Mouse (Mus musculus) heart, adult 2 months (tissue): ENCODE measurements at regions not wholly inside any gene's neighbourhood (a gene's known extent, or its start where the extent isn't known, plus 50 kb on each side); places are given as distances from the start of the nearest gene placed in this dataset.
A peak's percentile ranks its signal among the peaks of the same experiment; 100 is the strongest.

Source experiments
- DNase-seq, 2 experiments: peaks; one replicate each; pipeline ENCODE4 v3.0.0; 2021
- H3K27ac ChIP-seq: fragments of 200-600 bp; 2 replicates; pipeline ENCODE4 v1.8.1; 2022
- H3K27me3 ChIP-seq: fragments of 200-500 bp; 2 replicates; pipeline ENCODE4 v1.6.1; 2012; ENCODE audit warnings: mild to moderate bottlenecking, low read length, inconsistent platforms, mixed read lengths; ENCODE audit not compliant: control insufficient read depth, insufficient read depth
- H3K36me3 ChIP-seq: fragments of 200-500 bp; 2 replicates; pipeline ENCODE4 v1.6.1; 2012; ENCODE audit warnings: low read length, inconsistent platforms; ENCODE audit not compliant: control insufficient read depth, insufficient read depth
- H3K4me1 ChIP-seq: fragments of 200-500 bp; 2 replicates; pipeline ENCODE4 v1.6.1; 2011; ENCODE audit warnings: low read length; ENCODE audit not compliant: control insufficient read depth, insufficient read depth
- H3K4me3 ChIP-seq: fragments of 200-600 bp; 2 replicates; pipeline ENCODE4 v1.8.1; 2022
- H3K79me2 ChIP-seq: fragments of 200-500 bp; replicated peaks from 2 replicates; pipeline ENCODE4 v1.6.1; 2012; ENCODE audit warnings: mild to moderate bottlenecking, inconsistent platforms, low read length, moderate library complexity, mixed read lengths; ENCODE audit not compliant: control insufficient read depth, insufficient read depth
- H3K9ac ChIP-seq: fragments of 200-500 bp; 2 replicates; pipeline ENCODE4 v1.6.1; 2012; ENCODE audit warnings: low read depth, mild to moderate bottlenecking, control low read depth, inconsistent platforms, low read length, mixed read lengths
- CTCF ChIP-seq: fragments of 200-600 bp; IDR thresholded peaks from 2 replicates; pipeline ENCODE4 v1.8.1; 2022; ENCODE audit warnings: antibody characterized with exemption, mild to moderate bottlenecking, moderate library complexity
- EP300 ChIP-seq: fragments of 200-500 bp; IDR thresholded peaks from 2 replicates; pipeline ENCODE4 v1.6.1; 2011; ENCODE audit warnings: low read depth, low read length, control low read depth; ENCODE audit not compliant: insufficient read depth
- POLR2A ChIP-seq: fragments of 200-500 bp; IDR thresholded peaks from 2 replicates; pipeline ENCODE4 v1.6.1; 2011; ENCODE audit warnings: mild to moderate bottlenecking, low read depth, low read length, control low read depth; ENCODE audit not compliant: insufficient read depth
- WGBS: fragments of 180-500 bp; shearing (Covaris S2); methylation state at CpG from one replicate; pipeline ENCODE4 v1.1.7; 2018; 5-methylcytosine and 5-hydroxymethylcytosine counted together
- intact Hi-C: fragments of 180-260 bp; cut with DNase I; formaldehyde crosslinking; loops from one replicate; pipeline ENCODE4 v1.15.1; 2025

GRCm38 (mm10) chr12:8854401-8854800 is 67.1 kb upstream of the Laptm4a start:
- intact Hi-C loops: no loop called here
- Histone ChIP-seq H3K4me1 (peaks cover 9% of the 10 kb centered on the region), H3K79me2 (no peaks in the 10 kb centered on the region), H3K9ac (no peak overlapping the region), H3K4me3 (no peak overlapping the region), H3K27me3 (no peaks in the 10 kb centered on the region), H3K27ac (no peak overlapping the region), H3K36me3 (peaks cover 3% of the 10 kb centered on the region; the same call in 1 of the 2 replicates)
- 55% methylated on average over 4 of the region's 4 CpGs for WGBS
- TF ChIP-seq POLR2A: no peak
- no peak for TF ChIP-seq CTCF
- no peak for TF ChIP-seq EP300
- DNase-seq: no peak

- Histone ChIP-seq H3K4me1 (peaks cover 12% of the 10 kb centered on the region), H3K4me3 (no peak overlapping the region), H3K9ac (no peak overlapping the region), H3K27ac (no peak overlapping the region), H3K79me2 (no peaks in the 10 kb centered on the region), H3K27me3 (no peaks in the 10 kb centered on the region), H3K36me3 (peaks cover 3% of the 10 kb centered on the region; the same call in 1 of the 2 replicates)
- WGBS: 77% methylated on average over 5 of the region's 5 CpGs
- no peak for TF ChIP-seq POLR2A
- TF ChIP-seq CTCF: no peak
- TF ChIP-seq EP300: no peak
- intact Hi-C loops: loop anchor here (5.0 kb wide), 1 partner anchor 73 kb away; no protein-coding TSS in a partner anchor
- no peak for DNase-seq
These were observed 66.3 kb upstream of the Laptm4a start for GRCm38 (mm10) chr12:8855119-8855518.

GRCm38 (mm10) chr12:8856051-8856543 is 65.4 kb upstream of the Laptm4a start:
- DNase-seq: no peak
- H3K36me3 ChIP-seq: peaks cover 3% of the 10 kb centered on the region; the same call in 1 of the 2 replicates
- no peaks in the 10 kb centered on the region for H3K27me3 ChIP-seq
- no peak overlapping the region for H3K9ac ChIP-seq
- intact Hi-C loops: loop anchor here (5.0 kb wide), 1 partner anchor 74 kb away; no protein-coding TSS in a partner anchor
- no peak overlapping the region for H3K4me3 ChIP-seq
- TF ChIP-seq EP300: no peak
- TF ChIP-seq CTCF: no peak
- TF ChIP-seq POLR2A: no peak
- H3K27ac ChIP-seq: no peak overlapping the region
- no peaks in the 10 kb centered on the region for H3K79me2 ChIP-seq
- 50% methylated on average over 1 of the region's 1 CpGs for WGBS
- H3K4me1 ChIP-seq: peaks cover 12% of the 10 kb centered on the region

- no peak overlapping the region for H3K9ac ChIP-seq
- H3K4me1 ChIP-seq: peaks cover 12% of the 10 kb centered on the region
- peaks cover 3% of the 10 kb centered on the region; the same call in 1 of the 2 replicates for H3K36me3 ChIP-seq
- H3K27me3 ChIP-seq: no peaks in the 10 kb centered on the region
- H3K79me2 ChIP-seq: no peaks in the 10 kb centered on the region
- intact Hi-C loops: loop anchor here (5.0 kb wide), 1 partner anchor 75 kb away; no protein-coding TSS in a partner anchor
- TF ChIP-seq CTCF (0 out of 2 replicates have a peak, but pooled peaks have one; percentile 15), POLR2A (no peak)
- H3K4me3 ChIP-seq: no peak overlapping the region
- 70% methylated on average over 8 of the region's 8 CpGs for WGBS
- no peak overlapping the region for H3K27ac ChIP-seq
- no peak for DNase-seq
These were observed 64.2 kb upstream of the Laptm4a start for GRCm38 (mm10) chr12:8857308-8857707.

- Histone ChIP-seq H3K36me3 (peaks cover 3% of the 10 kb centered on the region; the same call in 1 of the 2 replicates), H3K79me2 (no peaks in the 10 kb centered on the region)
- peak in 1 of 2 experiments; percentile 60 for DNase-seq
These were observed 62.7 kb upstream of the Laptm4a start for GRCm38 (mm10) chr12:8858748-8859147.

GRCm38 (mm10) chr12:8859588-8859987 is 61.9 kb upstream of the Laptm4a start:
- H3K27ac ChIP-seq: peak overlapping the region; percentile 9; the same call in 1 of the 2 replicates
- intact Hi-C loops: loop anchor here (5.0 kb wide), 1 partner anchor 77 kb away; no protein-coding TSS in a partner anchor
- H3K4me3 ChIP-seq: no peak overlapping the region
- no peaks in the 10 kb centered on the region for H3K27me3 ChIP-seq
- 41% methylated on average over 4 of the region's 4 CpGs for WGBS
- H3K9ac ChIP-seq: no peak overlapping the region
- no peak for DNase-seq
- H3K36me3 ChIP-seq: peaks cover 3% of the 10 kb centered on the region; the same call in 1 of the 2 replicates
- no peaks in the 10 kb centered on the region for H3K79me2 ChIP-seq
- TF ChIP-seq CTCF (no peak), EP300 (no peak), POLR2A (no peak)
- H3K4me1 ChIP-seq: peaks cover 13% of the 10 kb centered on the region

More at GRCm38 (mm10) chr12:8858748-8859147, 62.7 kb upstream of the Laptm4a start:
- peak overlapping the region; percentile 11; the same call in 1 of the 2 replicates for H3K27ac ChIP-seq
- TF ChIP-seq EP300 (no peak), CTCF (no peak), POLR2A (no peak)
- H3K27me3 ChIP-seq: no peaks in the 10 kb centered on the region
- H3K4me3 ChIP-seq: no peak overlapping the region
- intact Hi-C loops: loop anchor here (5.0 kb wide), 1 partner anchor 76 kb away; no protein-coding TSS in a partner anchor
- H3K9ac ChIP-seq: no peak overlapping the region
- WGBS: 17% methylated on average over 7 of the region's 7 CpGs
- H3K4me1 ChIP-seq: peaks cover 13% of the 10 kb centered on the region
